10 mouse cellular contexts compared by ENCODE assay signal in genomic region chr7:112416730-112417513, GRCm38 (mm10). TPM values are rescaled to one million over a fixed set of nuclear protein-coding genes. Genes with fewer than 3 reads are reported as not detected.
DNase-seq lines count a peak whose midpoint lies in the region; ATAC-seq lines count a peak whose summit lies in the region.
"Had no signal": no experiment of that assay in that cellular context is flagged by ENCODE, and none has a peak within 500 bp of the region (broad histone marks: within the 10 kb centered on the region; RNA-seq: fewer than 3 reads in every experiment).

No protein-coding gene starts in this region.

- peak overlapping the region; percentile 75 for H3K27ac ChIP-seq in kidney, embryonic 14.5 days (ENCODE audit: low read depth, low read length)
- peak overlapping the region; percentile 77 for H3K27ac ChIP-seq in embryonic facial prominence, embryonic 12.5 days
- H3K27ac ChIP-seq in hindbrain, embryonic 14.5 days: no peak overlapping the region
- no peak overlapping the region for H3K27ac ChIP-seq in neural tube, embryonic 13.5 days (replicated peaks)

- H3K9ac ChIP-seq in kidney, embryonic 14.5 days (ENCODE audit: low read depth, low read length): no peak overlapping the region
- no peak overlapping the region for H3K9ac ChIP-seq in embryonic facial prominence, embryonic 12.5 days
- no peak overlapping the region for H3K9ac ChIP-seq in hindbrain, embryonic 14.5 days
- H3K9ac ChIP-seq in neural tube, embryonic 13.5 days: no peak overlapping the region

- peaks cover 31% of the 10 kb centered on the region for H3K4me1 ChIP-seq in kidney, embryonic 14.5 days (ENCODE audit: control insufficient read depth, insufficient read depth, low read length)
- peaks cover 24% of the 10 kb centered on the region for H3K4me1 ChIP-seq in embryonic facial prominence, embryonic 12.5 days
- peaks cover 10% of the 10 kb centered on the region for H3K4me1 ChIP-seq in hindbrain, embryonic 14.5 days (replicated peaks; ENCODE audit: control insufficient read depth, insufficient read depth, low read length)
- H3K4me1 ChIP-seq in neural tube, embryonic 13.5 days (replicated peaks): peaks cover 21% of the 10 kb centered on the region

- ATAC-seq in kidney, embryonic 14.5 days (ENCODE audit: low FRiP score, low TSS enrichment): peak; percentile 88
- ATAC-seq in embryonic facial prominence, embryonic 12.5 days (ENCODE audit: insufficient number of reproducible peaks, insufficient read depth, low FRiP score, low TSS enrichment): peak; percentile 76
- no peak for ATAC-seq in hindbrain, embryonic 14.5 days (ENCODE audit: low FRiP score)
- ATAC-seq in neural tube, embryonic 13.5 days (ENCODE audit: low read depth): peak; percentile 12; the same call in 1 of the 2 replicates
- no peak for ATAC-seq in activated CD4-positive, CD25-positive, alpha-beta regulatory T cell, adult 4 months

- H3K36me3 ChIP-seq in kidney, embryonic 14.5 days (ENCODE audit: control insufficient read depth, insufficient read depth, low read length): no peaks in the 10 kb centered on the region
- no peaks in the 10 kb centered on the region for H3K36me3 ChIP-seq in embryonic facial prominence, embryonic 12.5 days
- H3K36me3 ChIP-seq in hindbrain, embryonic 14.5 days (replicated peaks; ENCODE audit: control insufficient read depth, insufficient read depth): no peaks in the 10 kb centered on the region
- no peaks in the 10 kb centered on the region for H3K36me3 ChIP-seq in neural tube, embryonic 13.5 days

- 5% methylated on average over 7 of the region's 7 CpGs for WGBS in kidney, embryonic 14.5 days
- 8% methylated on average over 7 of the region's 7 CpGs for WGBS in embryonic facial prominence, embryonic 12.5 days
- 16% methylated on average over 7 of the region's 7 CpGs for WGBS in hindbrain, embryonic 14.5 days
- 18% methylated on average over 7 of the region's 7 CpGs for WGBS in neural tube, embryonic 13.5 days

- DNase-seq in kidney, postnatal 36 days: no peak
- no peak for DNase-seq in hindbrain, embryonic 14.5 days (ENCODE audit: low spot score)
- DNase-seq in T-cell, adult 2 months (ENCODE audit: low spot score): no peak
- no peak for DNase-seq in right cerebral cortex, postnatal 36 days (ENCODE audit: low spot score in 2 of 2)
- DNase-seq: cerebellum, adult 9-10 months had no signal

- no peaks in the 10 kb centered on the region for H3K9me3 ChIP-seq in kidney, embryonic 14.5 days (ENCODE audit: control insufficient read depth, low read length)
- no peaks in the 10 kb centered on the region for H3K9me3 ChIP-seq in embryonic facial prominence, embryonic 12.5 days
- H3K9me3 ChIP-seq in hindbrain, embryonic 14.5 days (ENCODE audit: control insufficient read depth, low read length): no peaks in the 10 kb centered on the region
- H3K9me3 ChIP-seq in neural tube, embryonic 13.5 days: no peaks in the 10 kb centered on the region
- H3K9me3 ChIP-seq: megakaryocyte, embryonic 14.5 days had no signal

- H3K4me2 ChIP-seq in kidney, embryonic 14.5 days (replicated peaks; ENCODE audit: low read depth, low read length): no peak overlapping the region
- peak overlapping the region; percentile 35; the same call in 1 of the 2 replicates for H3K4me2 ChIP-seq in embryonic facial prominence, embryonic 12.5 days (replicated peaks)
- 0 out of 2 replicates have a peak overlapping the region, but pooled peaks have one; percentile 35 for H3K4me2 ChIP-seq in hindbrain, embryonic 14.5 days (replicated peaks)
- peak overlapping the region; percentile 44; the same call in 1 of the 2 replicates for H3K4me2 ChIP-seq in neural tube, embryonic 13.5 days

- no peak overlapping the region for H3K4me3 ChIP-seq in kidney, embryonic 14.5 days (ENCODE audit: low read length)
- H3K4me3 ChIP-seq in embryonic facial prominence, embryonic 12.5 days: no peak overlapping the region
- no peak overlapping the region for H3K4me3 ChIP-seq in hindbrain, embryonic 14.5 days (replicated peaks; ENCODE audit: low read length)
- H3K4me3 ChIP-seq in neural tube, embryonic 13.5 days: no peak overlapping the region
- H3K4me3 ChIP-seq: megakaryocyte, embryonic 14.5 days had no signal

- H3K27me3 ChIP-seq in kidney, embryonic 14.5 days (ENCODE audit: control insufficient read depth, insufficient read depth, low read length): no peaks in the 10 kb centered on the region
- H3K27me3 ChIP-seq in embryonic facial prominence, embryonic 12.5 days: no peaks in the 10 kb centered on the region; the same call in 1 of the 2 replicates
- H3K27me3 ChIP-seq in hindbrain, embryonic 14.5 days (ENCODE audit: control insufficient read depth, insufficient read depth, low read length): no peaks in the 10 kb centered on the region
- H3K27me3 ChIP-seq in neural tube, embryonic 13.5 days: 0 out of 2 replicates have a peak, but pooled peaks cover 6% of the 10 kb centered on the region

RNA-seq across cellular contexts. Expression of gene Parva, which starts 10.4 kb away (rescaled TPM):
- 53.4 and 92.8 TPM in 2 replicates for polyA plus RNA-seq in kidney, embryonic 14.5 days (2014; fragmentation: Nextera tagmentation; extraction: Ambion mirVana)
- polyA plus RNA-seq in embryonic facial prominence, embryonic 12.5 days (2016; fragmentation: Nextera tagmentation; extraction: Ambion mirVana): 98.4 and 112 TPM in 2 replicates
- 28.1 and 28.8 TPM in 2 replicates for polyA plus RNA-seq in hindbrain, embryonic 14.5 days (2014; fragmentation: Nextera tagmentation; extraction: Ambion mirVana)
- 26.2 and 31.7 TPM in 2 replicates for polyA plus RNA-seq in neural tube, embryonic 13.5 days (2015; fragmentation: Nextera tagmentation; extraction: Ambion mirVana)
- polyA plus RNA-seq in activated CD4-positive, CD25-positive, alpha-beta regulatory T cell, adult 4 months (2017; shearing (Covaris generic)): not detected

Comparison
In these comparisons a context has a peak if more than half of its experiments do, and no peak if none do; other contexts are left out.
1. ATAC-seq: peak in kidney, embryonic 14.5 days (single experiment), embryonic facial prominence, embryonic 12.5 days (single experiment) and neural tube, embryonic 13.5 days (single experiment); none in hindbrain, embryonic 14.5 days (single experiment) and activated CD4-positive, CD25-positive, alpha-beta regulatory T cell, adult 4 months (single experiment).
2. H3K27ac ChIP-seq: peak in kidney, embryonic 14.5 days (single experiment) and embryonic facial prominence, embryonic 12.5 days (single experiment); none in hindbrain, embryonic 14.5 days (single experiment) and neural tube, embryonic 13.5 days (single experiment).
3. RNA of gene Parva, which starts 10.4 kb away (polyA plus RNA-seq): 98.4 to 112 TPM in embryonic facial prominence, embryonic 12.5 days, 53.4 to 92.8 TPM in kidney, embryonic 14.5 days, 28.1 to 28.8 TPM in hindbrain, embryonic 14.5 days and 26.2 to 31.7 TPM in neural tube, embryonic 13.5 days; not detected in activated CD4-positive, CD25-positive, alpha-beta regulatory T cell, adult 4 months; every median in the first group is over 10 times any median in the second.